Mouse (Mus musculus) embryo, embryonic 9.5 days (tissue): ENCODE measurements around the gene Klhl35.

ENCODE experiments used
- DNase-seq: peaks from one replicate; pipeline ENCODE4 v3.0.0-alpha.2; 2017; ENCODE audit errors: extremely low spot score

The Klhl35 gene

GRCm38 (mm10) chr7:99465811-99466210, at the start of gene Klhl35:
TSS of gene Klhl35 (plus strand) at chr7:99466004.
- DNase-seq = no peak

- no peak for DNase-seq
Observed at GRCm38 (mm10) chr7:99419311-99419710, 46.5 kb upstream of the Klhl35 start.

GRCm38 (mm10) chr7:99421006-99421405, 44.8 kb upstream of the Klhl35 start:
- DNase-seq = no peak

- DNase-seq = peak; percentile 40
Observed at GRCm38 (mm10) chr7:99424538-99425155, 41.2 kb upstream of the Klhl35 start.

GRCm38 (mm10) chr7:99425706-99426105, 40.1 kb upstream of the Klhl35 start:
- DNase-seq = no peak

- DNase-seq = no peak
Observed at GRCm38 (mm10) chr7:99427031-99427430, 38.8 kb upstream of the Klhl35 start.

GRCm38 (mm10) chr7:99427987-99428386, 37.8 kb upstream of the Klhl35 start:
- DNase-seq = no peak

GRCm38 (mm10) chr7:99428836-99429235, 37.0 kb upstream of the Klhl35 start:
- no peak for DNase-seq

- no peak for DNase-seq
Observed at GRCm38 (mm10) chr7:99429786-99430185, 36.0 kb upstream of the Klhl35 start.

GRCm38 (mm10) chr7:99430246-99430645, 35.6 kb upstream of the Klhl35 start:
- no peak for DNase-seq

GRCm38 (mm10) chr7:99432248-99432647, 33.6 kb upstream of the Klhl35 start:
- DNase-seq = no peak

- DNase-seq = no peak
Observed at GRCm38 (mm10) chr7:99432863-99433262, 32.9 kb upstream of the Klhl35 start.

- no peak for DNase-seq
Observed at GRCm38 (mm10) chr7:99434672-99435250, 31.0 kb upstream of the Klhl35 start.

GRCm38 (mm10) chr7:99436530-99436929, 29.3 kb upstream of the Klhl35 start:
- DNase-seq = peak; percentile 55

- no peak for DNase-seq
Observed at GRCm38 (mm10) chr7:99438881-99439280, 26.9 kb upstream of the Klhl35 start.

- no peak for DNase-seq
Observed at GRCm38 (mm10) chr7:99441534-99442072, 24.2 kb upstream of the Klhl35 start.

- no peak for DNase-seq
Observed at GRCm38 (mm10) chr7:99443164-99443563, 22.6 kb upstream of the Klhl35 start.

GRCm38 (mm10) chr7:99444012-99444411, 21.8 kb upstream of the Klhl35 start:
- no peak for DNase-seq

- DNase-seq = no peak
Observed at GRCm38 (mm10) chr7:99445833-99446232, 20.0 kb upstream of the Klhl35 start.

- no peak for DNase-seq
Observed at GRCm38 (mm10) chr7:99447323-99447722, 18.5 kb upstream of the Klhl35 start.

GRCm38 (mm10) chr7:99448619-99449018, 17.2 kb upstream of the Klhl35 start:
- no peak for DNase-seq

GRCm38 (mm10) chr7:99449063-99449462, 16.7 kb upstream of the Klhl35 start:
- no peak for DNase-seq

- no peak for DNase-seq
Observed at GRCm38 (mm10) chr7:99449751-99450150, 16.1 kb upstream of the Klhl35 start.
